Mouse (Mus musculus) left cerebral cortex, adult 18-20 months (tissue): ENCODE data around the gene Gm6657. TPM values are rescaled to one million over a fixed set of nuclear protein-coding genes. Genes with fewer than 3 reads are reported as not detected.

ENCODE experiments used
- DNase-seq, 2 experiments: peaks; one replicate each; pipeline ENCODE4 v3.0.0; 2021 to 2022; ENCODE audit warnings: low spot score in 2 of 2, mixed read lengths in 1 of 2
- long read RNA-seq, 2 experiments: library from polyadenylated mRNA; stranded (forward); transcript quantifications; one replicate each; pipeline ENCODE4 v2.0.0; 2021
- total RNA-seq, 2 experiments: library from RNA; stranded (reverse); gene quantifications; 2 replicates each; pipeline ENCODE4 v1.2.3; 2021

The Gm6657 gene
- total RNA-seq: not detected
- long read RNA-seq, experiment 1: 0 reads
- long read RNA-seq, experiment 2: 0 reads

- no peak for DNase-seq
Observed at GRCm38 (mm10) chr12:78193942-78194341, at the start of gene Gm6657. Gene Gm6657 (plus strand): TSS chr12:78194242.

- no peak for DNase-seq
Observed at GRCm38 (mm10) chr12:78153308-78154002, 40.6 kb upstream of the Gm6657 start.

- DNase-seq: no peak
Observed at GRCm38 (mm10) chr12:78170178-78170577, 23.9 kb upstream of the Gm6657 start.

GRCm38 (mm10) chr12:78173945-78174344, 20.1 kb upstream of the Gm6657 start:
- no peak for DNase-seq

- no peak for DNase-seq
Observed at GRCm38 (mm10) chr12:78174671-78175070, 19.4 kb upstream of the Gm6657 start.

GRCm38 (mm10) chr12:78181452-78181851, 12.6 kb upstream of the Gm6657 start:
- no peak for DNase-seq

GRCm38 (mm10) chr12:78195368-78195767, 1.3 kb downstream of the Gm6657 start:
- no peak for DNase-seq

- DNase-seq: no peak
Observed at GRCm38 (mm10) chr12:78203646-78204045, 9.6 kb downstream of the Gm6657 start.

GRCm38 (mm10) chr12:78205915-78206570, 12.0 kb downstream of the Gm6657 start:
- DNase-seq: peak; percentile 35 to 72

- no peak for DNase-seq
Observed at GRCm38 (mm10) chr12:78206571-78206960, 12.5 kb downstream of the Gm6657 start.

GRCm38 (mm10) chr12:78209856-78210255, 15.8 kb downstream of the Gm6657 start:
- DNase-seq: no peak

- no peak for DNase-seq
Observed at GRCm38 (mm10) chr12:78215490-78215889, 21.4 kb downstream of the Gm6657 start.

- DNase-seq: no peak
Observed at GRCm38 (mm10) chr12:78219191-78219825, 25.3 kb downstream of the Gm6657 start.

- DNase-seq: peak; percentile 85 to 92
Observed at GRCm38 (mm10) chr12:78225707-78226518, 31.9 kb downstream of the Gm6657 start, which contains the start of gene Gphn. Gene Gphn (plus strand): TSS chr12:78226379.

- DNase-seq: peak; percentile 79 to 88
Observed at GRCm38 (mm10) chr12:78226519-78226875, 32.5 kb downstream of the Gm6657 start.

- peak; percentile 26 to 36 for DNase-seq
Observed at GRCm38 (mm10) chr12:78227021-78227932, 33.2 kb downstream of the Gm6657 start.

GRCm38 (mm10) chr12:78228139-78228538, 34.1 kb downstream of the Gm6657 start:
- DNase-seq: no peak

- no peak for DNase-seq
Observed at GRCm38 (mm10) chr12:78232560-78232959, 38.5 kb downstream of the Gm6657 start.

GRCm38 (mm10) chr12:78248366-78248765, 54.3 kb downstream of the Gm6657 start:
- no peak for DNase-seq

- no peak for DNase-seq
Observed at GRCm38 (mm10) chr12:78249151-78249550, 55.1 kb downstream of the Gm6657 start.
